Mouse (Mus musculus): ENCODE data around the gene Pced1b.

DNA sequence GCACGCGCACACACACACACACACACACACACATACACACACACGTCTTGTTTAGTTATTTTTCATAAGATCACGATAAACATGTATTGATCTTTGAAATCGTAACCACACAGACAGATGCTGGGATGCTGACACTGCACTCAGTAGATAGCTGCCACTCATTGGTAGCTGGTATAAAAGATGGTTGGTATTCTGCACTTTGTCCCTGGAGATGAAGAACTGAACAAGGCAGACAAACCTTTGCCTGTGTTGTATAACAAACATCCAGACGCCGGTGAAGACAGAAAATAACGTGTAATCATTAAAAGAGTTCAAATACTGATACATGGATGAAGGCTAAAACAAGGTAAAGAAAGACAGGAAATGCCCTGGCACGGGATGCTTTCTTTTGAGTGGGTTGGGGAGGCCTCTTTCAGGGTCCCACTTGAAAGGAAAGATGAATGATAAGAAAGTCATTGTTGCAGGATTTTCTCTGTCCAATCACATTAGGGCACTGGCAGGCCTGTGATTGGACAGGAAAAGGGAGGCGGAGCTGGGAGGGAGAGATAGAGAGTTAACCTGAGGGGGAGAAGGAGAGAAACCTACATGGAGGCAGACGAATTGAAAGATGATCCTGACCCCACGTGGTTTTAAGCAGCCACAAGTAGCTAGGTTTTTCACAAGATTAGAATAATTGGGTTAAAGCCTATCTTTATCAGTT is 182.4 kb downstream of the Pced1b start:
- TF ChIP-seq CTCF (IDR thresholded peaks at IDR 0.05; ENCODE audit: low read depth): no peak
- TF ChIP-seq EP300 (IDR thresholded peaks at IDR 0.05; ENCODE audit: low read depth): no peak
